Mouse (Mus musculus): ENCODE measurements around the gene Tec. TPM values are rescaled to one million over a fixed set of nuclear protein-coding genes. Genes with fewer than 3 reads are reported as not detected.
A peak's percentile ranks its signal among the peaks of the same experiment; 100 is the strongest.

The Tec gene
- total and polyA plus RNA-seq, 2 experiments = 6.6 to 24.7 TPM

DNA sequence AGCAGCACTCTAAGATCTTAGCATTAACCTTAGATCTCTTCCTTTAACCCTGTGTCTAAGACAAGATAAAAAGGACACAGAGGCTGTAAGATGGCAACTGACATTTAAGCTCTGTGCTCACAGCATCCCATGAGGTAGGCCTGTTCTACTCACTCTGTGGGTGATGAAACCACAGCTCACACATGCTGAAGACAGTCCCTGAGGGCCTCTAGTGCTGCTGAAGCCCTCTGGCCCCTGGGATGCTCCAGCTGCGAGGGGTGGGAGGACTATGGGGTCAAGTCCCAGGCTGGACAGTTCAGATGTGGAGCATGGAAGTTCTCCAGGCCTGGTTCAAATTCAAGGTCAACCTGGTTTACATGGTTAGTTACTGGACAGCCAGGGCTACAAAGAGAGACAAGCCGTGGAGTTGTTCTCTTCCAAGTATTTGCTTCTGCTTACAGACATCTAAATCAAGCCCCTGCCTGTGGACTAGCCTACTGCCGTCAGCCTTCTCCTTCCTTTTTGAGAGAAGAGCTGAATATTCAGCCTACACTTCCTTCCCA lies 74.9 kb downstream of the Tec start:
- H3K4me3 ChIP-seq (ENCODE audit: insufficient read depth, low read depth, low read length) = no peak overlapping the region
- peak; percentile 55 for DNase-seq (ENCODE audit: extremely low read depth, low read depth, low spot score)
- H3K9ac ChIP-seq (ENCODE audit: low read depth, low read length) = no peak overlapping the region
- no peak for TF ChIP-seq CTCF (IDR thresholded peaks at IDR 0.05; ENCODE audit: low read depth, low read length)
- no peak for TF ChIP-seq POLR2A (IDR thresholded peaks at IDR 0.05; ENCODE audit: extremely low read depth, insufficient read depth, low read length)
- no peak overlapping the region for H3K27ac ChIP-seq (replicated peaks; ENCODE audit: insufficient read depth, low read depth, low read length)
- H3K79me2 ChIP-seq (ENCODE audit: control insufficient read depth, insufficient read depth, low read length) = peaks cover 7% of the 10 kb centered on the region; the same call in 1 of the 2 replicates
- peaks cover 4% of the 10 kb centered on the region for H3K36me3 ChIP-seq (ENCODE audit: control insufficient read depth, insufficient read depth, low read length)
- WGBS = 14% methylated on average over 3 of the region's 3 CpGs
- no peaks in the 10 kb centered on the region for H3K27me3 ChIP-seq (ENCODE audit: control insufficient read depth, insufficient read depth, low read length)
- peaks cover 5% of the 10 kb centered on the region for H3K4me1 ChIP-seq (ENCODE audit: control insufficient read depth, insufficient read depth, low read length)

GRCm38 (mm10) chr5:72791789-72792188 lies 76.5 kb downstream of the Tec start:
- Histone ChIP-seq H3K79me2 (ENCODE audit: control insufficient read depth, insufficient read depth, low read length) (peaks cover 7% of the 10 kb centered on the region; the same call in 1 of the 2 replicates), H3K9ac (ENCODE audit: low read depth, low read length) (no peak overlapping the region), H3K27ac (replicated peaks; ENCODE audit: insufficient read depth, low read depth, low read length) (no peak overlapping the region), H3K4me1 (ENCODE audit: control insufficient read depth, insufficient read depth, low read length) (peaks cover 5% of the 10 kb centered on the region), H3K4me3 (ENCODE audit: insufficient read depth, low read depth, low read length) (no peak overlapping the region), H3K36me3 (ENCODE audit: control insufficient read depth, insufficient read depth, low read length) (peaks cover 6% of the 10 kb centered on the region), H3K27me3 (ENCODE audit: control insufficient read depth, insufficient read depth, low read length) (no peaks in the 10 kb centered on the region)
- peak; percentile 31 for DNase-seq (ENCODE audit: extremely low read depth, low read depth, low spot score)
- no peak for TF ChIP-seq POLR2A (IDR thresholded peaks at IDR 0.05; ENCODE audit: extremely low read depth, insufficient read depth, low read length)
- 25% methylated on average over 6 of the region's 6 CpGs for WGBS

DNA sequence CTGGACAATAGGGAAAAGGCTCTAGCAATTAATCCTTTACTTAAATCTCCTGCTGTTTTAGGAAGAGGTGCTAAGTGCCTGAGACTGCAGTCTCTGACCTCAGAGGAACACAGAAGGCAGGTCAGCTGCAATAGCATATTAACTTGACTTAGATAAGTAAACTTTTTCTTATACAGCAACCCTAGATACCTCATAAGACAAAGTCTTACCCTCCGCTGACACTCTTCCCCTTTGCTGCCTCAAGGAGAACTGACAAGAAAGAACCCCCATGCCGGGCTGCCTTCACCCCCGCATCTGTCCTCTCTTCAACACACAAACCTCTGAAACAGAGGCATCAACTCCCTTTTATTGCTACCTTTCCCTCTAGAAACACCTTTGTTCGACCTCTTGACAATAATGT lies 76.9 kb downstream of the Tec start:
- 75% methylated on average over 4 of the region's 4 CpGs for WGBS
- TF ChIP-seq CTCF (IDR thresholded peaks at IDR 0.05; ENCODE audit: low read depth, low read length) = no peak
- TF ChIP-seq POLR2A (IDR thresholded peaks at IDR 0.05; ENCODE audit: extremely low read depth, insufficient read depth, low read length) = no peak
- Histone ChIP-seq H3K27ac (replicated peaks; ENCODE audit: insufficient read depth, low read depth, low read length) (no peak overlapping the region), H3K4me1 (ENCODE audit: control insufficient read depth, insufficient read depth, low read length) (peaks cover 5% of the 10 kb centered on the region), H3K27me3 (ENCODE audit: control insufficient read depth, insufficient read depth, low read length) (no peaks in the 10 kb centered on the region), H3K79me2 (ENCODE audit: control insufficient read depth, insufficient read depth, low read length) (peaks cover 7% of the 10 kb centered on the region; the same call in 1 of the 2 replicates), H3K4me3 (ENCODE audit: insufficient read depth, low read depth, low read length) (no peak overlapping the region), H3K9ac (ENCODE audit: low read depth, low read length) (no peak overlapping the region), H3K36me3 (ENCODE audit: control insufficient read depth, insufficient read depth, low read length) (peaks cover 8% of the 10 kb centered on the region)
- DNase-seq (ENCODE audit: extremely low read depth, low read depth, low spot score) = no peak

DNA sequence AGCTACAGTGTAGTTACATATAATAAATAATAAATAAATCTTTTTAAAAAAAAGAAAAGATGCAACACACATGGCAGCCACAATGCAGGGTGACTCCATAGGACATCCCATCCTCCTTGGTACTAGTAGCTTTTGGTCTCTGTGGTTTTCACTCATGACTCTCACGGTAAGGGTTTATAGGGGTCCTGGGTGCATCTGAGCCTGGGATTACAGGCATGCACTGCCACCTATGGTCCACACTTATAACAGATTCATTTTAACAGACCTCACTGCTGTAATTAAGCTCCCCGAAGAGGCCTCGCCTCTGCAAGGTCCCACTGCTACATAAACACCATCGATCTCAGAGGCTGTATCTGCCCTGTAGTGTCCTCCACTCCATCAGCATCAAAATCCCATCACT lies 82.8 kb downstream of the Tec start:
- 84% methylated on average over 4 of the region's 4 CpGs for WGBS
- peaks cover 32% of the 10 kb centered on the region for H3K36me3 ChIP-seq (ENCODE audit: control insufficient read depth, insufficient read depth, low read length)
- no peaks in the 10 kb centered on the region for H3K4me1 ChIP-seq (ENCODE audit: control insufficient read depth, insufficient read depth, low read length)
- no peak overlapping the region for H3K9ac ChIP-seq (ENCODE audit: low read depth, low read length)
- no peak for DNase-seq (ENCODE audit: extremely low read depth, low read depth, low spot score)
- no peak overlapping the region for H3K27ac ChIP-seq (replicated peaks; ENCODE audit: insufficient read depth, low read depth, low read length)
- no peak for TF ChIP-seq CTCF (IDR thresholded peaks at IDR 0.05; ENCODE audit: low read depth, low read length)
- no peak for TF ChIP-seq POLR2A (IDR thresholded peaks at IDR 0.05; ENCODE audit: extremely low read depth, insufficient read depth, low read length)
- H3K4me3 ChIP-seq (ENCODE audit: insufficient read depth, low read depth, low read length) = no peak overlapping the region
- H3K79me2 ChIP-seq (ENCODE audit: control insufficient read depth, insufficient read depth, low read length) = no peaks in the 10 kb centered on the region
- no peaks in the 10 kb centered on the region for H3K27me3 ChIP-seq (ENCODE audit: control insufficient read depth, insufficient read depth, low read length)

DNA sequence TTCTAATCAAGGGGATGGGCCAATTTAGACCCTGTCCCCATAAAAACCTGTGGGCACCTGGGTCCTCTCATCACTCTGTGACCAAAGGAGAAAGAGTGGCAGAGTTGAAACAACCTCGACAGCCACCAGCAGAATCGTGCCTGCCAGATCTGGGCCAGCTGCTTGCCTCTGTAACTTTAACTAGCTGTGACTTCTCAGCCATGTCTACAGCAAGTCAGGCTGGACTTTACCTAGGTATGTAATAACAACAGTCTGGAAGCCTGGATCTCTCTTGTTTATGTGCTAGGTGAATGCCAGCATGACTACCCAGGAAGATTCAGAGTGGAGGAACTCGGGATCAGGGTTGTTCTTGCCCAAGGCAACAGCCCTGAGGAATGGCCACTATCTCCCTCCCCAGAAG lies 83.6 kb downstream of the Tec start:
- no peaks in the 10 kb centered on the region for H3K4me1 ChIP-seq (ENCODE audit: control insufficient read depth, insufficient read depth, low read length)
- no peak overlapping the region for H3K27ac ChIP-seq (replicated peaks; ENCODE audit: insufficient read depth, low read depth, low read length)
- WGBS = 81% methylated on average over 3 of the region's 3 CpGs
- H3K36me3 ChIP-seq (ENCODE audit: control insufficient read depth, insufficient read depth, low read length) = peaks cover 34% of the 10 kb centered on the region
- no peak overlapping the region for H3K4me3 ChIP-seq (ENCODE audit: insufficient read depth, low read depth, low read length)
- DNase-seq (ENCODE audit: extremely low read depth, low read depth, low spot score) = no peak
- no peak overlapping the region for H3K9ac ChIP-seq (ENCODE audit: low read depth, low read length)
- H3K79me2 ChIP-seq (ENCODE audit: control insufficient read depth, insufficient read depth, low read length) = no peaks in the 10 kb centered on the region
- H3K27me3 ChIP-seq (ENCODE audit: control insufficient read depth, insufficient read depth, low read length) = no peaks in the 10 kb centered on the region
- no peak for TF ChIP-seq POLR2A (IDR thresholded peaks at IDR 0.05; ENCODE audit: extremely low read depth, insufficient read depth, low read length)
- TF ChIP-seq CTCF (IDR thresholded peaks at IDR 0.05; ENCODE audit: low read depth, low read length) = no peak

DNA sequence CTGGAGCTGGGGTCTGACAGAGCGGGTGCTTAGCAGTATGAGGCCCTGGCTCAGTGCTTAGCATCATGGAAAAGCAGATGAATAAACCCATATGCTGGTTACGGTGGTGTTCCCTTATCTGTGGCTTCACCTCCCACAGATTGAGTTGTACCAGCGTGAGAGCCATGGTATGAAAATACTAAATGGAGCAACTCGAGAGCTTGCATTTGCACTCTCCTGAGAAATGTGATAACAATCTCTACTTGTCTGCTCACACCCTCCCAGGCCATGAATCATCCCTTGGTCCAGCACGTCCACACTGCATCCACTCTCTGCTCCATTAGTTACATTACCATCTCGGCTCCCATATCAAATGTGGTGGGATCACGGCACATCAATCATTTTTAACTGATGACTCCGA lies 84.3 kb downstream of the Tec start:
- no peaks in the 10 kb centered on the region for H3K79me2 ChIP-seq (ENCODE audit: control insufficient read depth, insufficient read depth, low read length)
- H3K4me3 ChIP-seq (ENCODE audit: insufficient read depth, low read depth, low read length) = no peak overlapping the region
- TF ChIP-seq POLR2A (IDR thresholded peaks at IDR 0.05; ENCODE audit: extremely low read depth, insufficient read depth, low read length) (no peak), CTCF (IDR thresholded peaks at IDR 0.05; ENCODE audit: low read depth, low read length) (no peak)
- H3K36me3 ChIP-seq (ENCODE audit: control insufficient read depth, insufficient read depth, low read length) = peaks cover 40% of the 10 kb centered on the region
- no peak overlapping the region for H3K9ac ChIP-seq (ENCODE audit: low read depth, low read length)
- no peak for DNase-seq (ENCODE audit: extremely low read depth, low read depth, low spot score)
- H3K27me3 ChIP-seq (ENCODE audit: control insufficient read depth, insufficient read depth, low read length) = no peaks in the 10 kb centered on the region
- 92% methylated on average over 8 of the region's 8 CpGs for WGBS
- no peaks in the 10 kb centered on the region for H3K4me1 ChIP-seq (ENCODE audit: control insufficient read depth, insufficient read depth, low read length)
- H3K27ac ChIP-seq (replicated peaks; ENCODE audit: insufficient read depth, low read depth, low read length) = no peak overlapping the region
